Mouse (Mus musculus): ENCODE results near the gene Adap1. TPM values are rescaled to one million over a fixed set of nuclear protein-coding genes. Genes with fewer than 3 reads are reported as not detected.

The Adap1 gene
- polyA plus RNA-seq, 1 experiment from 2014 or later: 115 TPM

DNA sequence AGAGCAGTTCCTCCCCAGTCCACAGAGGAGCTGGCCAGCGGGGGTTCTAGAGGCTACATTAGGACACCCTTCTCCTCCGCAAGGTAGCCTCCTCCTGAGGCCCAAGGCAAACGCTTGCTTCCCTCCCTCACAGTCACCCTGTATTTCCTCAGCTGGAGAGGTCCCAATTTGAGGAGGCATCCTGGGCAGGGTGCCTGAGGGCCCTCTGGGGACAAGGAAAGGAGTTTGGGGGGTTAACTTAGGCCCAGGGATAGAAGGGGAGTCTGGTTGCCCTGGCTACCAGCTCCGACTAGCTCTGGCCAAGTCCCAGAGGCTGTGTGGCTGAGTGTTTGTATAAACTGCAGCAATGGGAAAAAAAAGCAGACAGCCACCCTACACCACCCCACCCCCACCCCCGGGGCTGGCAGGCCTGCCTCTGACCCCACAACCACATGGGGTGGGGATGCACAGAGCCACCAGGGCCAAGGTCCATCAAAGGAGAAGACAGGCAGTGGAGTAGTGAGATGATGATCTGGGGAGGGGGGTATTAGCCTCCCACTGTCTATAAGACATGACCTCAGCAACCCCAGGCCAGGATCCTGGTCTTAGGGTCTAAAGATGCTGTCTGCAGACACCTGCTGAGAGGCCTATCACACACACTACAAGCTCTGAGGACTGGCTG is 39.6 kb upstream of the Adap1 start:
- Histone ChIP-seq H3K36me3 (replicated peaks) (no peaks in the 10 kb centered on the region), H3K4me2 (no peak overlapping the region), H3K4me1 (peaks cover 9% of the 10 kb centered on the region), H3K27ac (0 out of 2 replicates have a peak overlapping the region, but pooled peaks have one; percentile 21), H3K4me3 (no peak overlapping the region), H3K27me3 (replicated peaks) (no peaks in the 10 kb centered on the region), H3K9ac (no peak overlapping the region), H3K9me3 (no peaks in the 10 kb centered on the region)
- peak; percentile 50; the same call in 1 of the 2 replicates for ATAC-seq (replicated peaks)
- WGBS: 34% methylated on average over 5 of the region's 5 CpGs

- WGBS: 33% methylated on average over 12 of the region's 12 CpGs
Observed at GRCm38 (mm10) chr5:139364260-139364910, 39.0 kb upstream of the Adap1 start.

DNA sequence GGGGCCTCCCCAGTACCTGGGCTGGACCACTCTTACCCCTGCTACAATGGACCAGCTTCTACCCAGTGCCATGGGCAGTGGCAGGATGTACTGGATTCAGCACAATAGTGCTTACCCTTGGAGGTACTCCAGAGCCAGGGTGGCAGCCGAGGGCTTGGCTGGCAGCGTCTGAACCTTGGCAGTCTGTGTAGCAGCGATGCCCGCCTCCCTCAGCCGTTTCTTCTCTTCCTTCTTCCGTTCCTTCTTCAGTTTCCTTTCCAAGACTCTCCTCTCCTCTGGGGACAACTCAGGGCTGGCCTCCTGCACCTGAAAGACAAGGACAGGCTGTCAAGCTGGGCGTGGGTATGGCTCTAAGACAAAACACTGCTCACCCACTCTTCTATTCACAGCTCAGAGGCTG is 38.4 kb upstream of the Adap1 start:
- H3K4me3 ChIP-seq: no peak overlapping the region
- WGBS: 73% methylated on average over 7 of the region's 7 CpGs
- no peaks in the 10 kb centered on the region for H3K9me3 ChIP-seq
- no peaks in the 10 kb centered on the region for H3K27me3 ChIP-seq (replicated peaks)
- H3K4me1 ChIP-seq: peaks cover 9% of the 10 kb centered on the region
- H3K9ac ChIP-seq: no peak overlapping the region
- H3K27ac ChIP-seq: no peak overlapping the region
- H3K36me3 ChIP-seq (replicated peaks): no peaks in the 10 kb centered on the region
- ATAC-seq (replicated peaks): no peak; the same call in 1 of the 2 replicates
- no peak overlapping the region for H3K4me2 ChIP-seq

More at GRCm38 (mm10) chr5:139364260-139364910, 39.0 kb upstream of the Adap1 start:
- Histone ChIP-seq H3K4me2 (no peak overlapping the region), H3K4me3 (no peak overlapping the region), H3K9ac (no peak overlapping the region), H3K27ac (0 out of 2 replicates have a peak overlapping the region, but pooled peaks have one; percentile 21), H3K27me3 (replicated peaks) (no peaks in the 10 kb centered on the region), H3K4me1 (peaks cover 9% of the 10 kb centered on the region), H3K36me3 (replicated peaks) (no peaks in the 10 kb centered on the region), H3K9me3 (no peaks in the 10 kb centered on the region)
- peak; percentile 75 for ATAC-seq (replicated peaks)

DNA sequence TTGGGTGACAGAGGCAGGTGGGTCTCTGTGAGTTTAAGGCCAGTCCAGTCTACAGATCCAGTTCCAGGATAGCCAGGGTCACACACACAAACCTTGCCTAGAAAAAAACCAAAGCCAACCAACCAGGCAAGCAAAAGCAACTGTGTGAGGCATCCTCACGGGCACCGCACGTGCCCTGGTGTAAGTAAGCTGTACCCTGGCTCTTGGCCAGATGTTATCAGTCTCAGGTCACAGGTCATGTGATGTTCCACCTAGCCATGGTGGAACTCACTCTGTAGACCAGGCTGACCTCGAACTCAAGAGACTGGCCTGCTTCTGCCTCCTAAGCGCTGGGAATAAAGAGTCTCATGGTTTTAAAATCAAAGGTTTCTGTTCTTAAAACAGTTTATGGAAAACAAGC is 33.8 kb upstream of the Adap1 start:
- Histone ChIP-seq H3K36me3 (replicated peaks) (no peaks in the 10 kb centered on the region), H3K9ac (no peak overlapping the region), H3K27ac (no peak overlapping the region), H3K4me2 (no peak overlapping the region), H3K9me3 (no peaks in the 10 kb centered on the region), H3K4me3 (no peak overlapping the region), H3K4me1 (peaks cover under 1% of the 10 kb centered on the region), H3K27me3 (replicated peaks) (no peaks in the 10 kb centered on the region)
- no peak for ATAC-seq (replicated peaks)
- 91% methylated on average over 5 of the region's 5 CpGs for WGBS

GRCm38 (mm10) chr5:139358653-139359052 is 33.2 kb upstream of the Adap1 start:
- H3K9ac ChIP-seq: no peak overlapping the region
- H3K36me3 ChIP-seq (replicated peaks): no peaks in the 10 kb centered on the region
- no peaks in the 10 kb centered on the region for H3K4me1 ChIP-seq
- no peak for ATAC-seq (replicated peaks)
- H3K9me3 ChIP-seq: no peaks in the 10 kb centered on the region
- 87% methylated on average over 2 of the region's 2 CpGs for WGBS
- H3K4me3 ChIP-seq: no peak overlapping the region
- no peaks in the 10 kb centered on the region for H3K27me3 ChIP-seq (replicated peaks)
- no peak overlapping the region for H3K27ac ChIP-seq
- no peak overlapping the region for H3K4me2 ChIP-seq

GRCm38 (mm10) chr5:139355235-139355772 is 29.9 kb upstream of the Adap1 start:
- no peak for ATAC-seq (replicated peaks)
- WGBS: 36% methylated on average over 19 of the region's 19 CpGs
- Histone ChIP-seq H3K9ac (no peak overlapping the region), H3K4me1 (no peaks in the 10 kb centered on the region; the same call in 1 of the 2 replicates), H3K36me3 (replicated peaks) (no peaks in the 10 kb centered on the region), H3K9me3 (no peaks in the 10 kb centered on the region), H3K4me2 (no peak overlapping the region), H3K4me3 (no peak overlapping the region), H3K27me3 (replicated peaks) (no peaks in the 10 kb centered on the region), H3K27ac (no peak overlapping the region)

DNA sequence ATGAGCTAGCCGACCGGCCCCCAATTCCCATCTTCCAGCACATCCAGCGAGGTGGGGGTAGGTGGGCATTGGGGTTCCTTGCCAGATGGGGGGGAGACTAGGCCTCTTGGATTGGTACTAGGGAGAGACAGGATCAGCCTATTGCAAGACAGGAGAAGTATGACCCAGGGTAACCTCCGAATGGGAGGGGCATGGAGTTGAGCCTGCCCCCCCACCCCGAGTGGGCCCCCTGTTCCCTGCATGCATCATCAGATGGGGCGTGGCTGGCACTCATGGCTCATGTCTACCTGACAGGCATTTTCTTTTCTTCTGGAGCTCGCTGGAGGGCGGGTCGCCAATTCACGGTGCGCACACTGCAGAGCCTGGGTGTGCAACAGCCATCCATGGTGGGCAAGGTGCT is 28.5 kb upstream of the Adap1 start:
- Histone ChIP-seq H3K4me2 (no peak overlapping the region), H3K9ac (no peak overlapping the region), H3K27ac (no peak overlapping the region), H3K36me3 (replicated peaks) (no peaks in the 10 kb centered on the region), H3K9me3 (no peaks in the 10 kb centered on the region), H3K4me3 (no peak overlapping the region), H3K27me3 (replicated peaks) (no peaks in the 10 kb centered on the region), H3K4me1 (no peaks in the 10 kb centered on the region; the same call in 1 of the 2 replicates)
- no peak for ATAC-seq (replicated peaks)
- WGBS: 84% methylated on average over 11 of the region's 11 CpGs

DNA sequence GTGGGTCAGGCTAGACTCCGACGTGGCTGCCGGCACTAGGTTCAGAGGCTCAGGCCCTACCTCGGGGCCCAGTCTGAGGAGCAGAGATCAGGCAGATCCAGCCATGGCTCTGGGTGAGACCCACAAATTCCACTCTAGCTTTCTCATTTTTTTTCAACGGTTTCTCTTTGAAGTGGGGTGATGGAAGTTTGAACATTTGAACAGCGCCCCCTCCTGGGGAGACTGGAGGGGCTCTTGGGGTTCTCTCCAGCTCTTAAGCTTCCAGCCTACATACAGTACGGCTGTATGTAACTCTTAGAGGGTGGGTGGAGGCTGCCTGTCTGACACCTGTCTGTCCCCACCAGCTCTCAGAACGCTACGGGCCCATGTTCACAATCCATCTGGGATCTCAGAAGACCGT is 28.1 kb upstream of the Adap1 start:
- no peaks in the 10 kb centered on the region for H3K9me3 ChIP-seq
- ATAC-seq (replicated peaks): no peak
- no peaks in the 10 kb centered on the region for H3K36me3 ChIP-seq (replicated peaks)
- no peaks in the 10 kb centered on the region for H3K27me3 ChIP-seq (replicated peaks)
- H3K9ac ChIP-seq: no peak overlapping the region
- WGBS: 67% methylated on average over 10 of the region's 10 CpGs
- no peak overlapping the region for H3K4me2 ChIP-seq
- H3K4me3 ChIP-seq: no peak overlapping the region
- no peaks in the 10 kb centered on the region; the same call in 1 of the 2 replicates for H3K4me1 ChIP-seq
- no peak overlapping the region for H3K27ac ChIP-seq

GRCm38 (mm10) chr5:139352317-139352716 is 26.9 kb upstream of the Adap1 start, which contains the start of gene Cyp2w1:
TSS of gene Cyp2w1 (plus strand) at chr5:139352617.
- H3K27ac ChIP-seq: no peak within 1 kb of the TSS
- no peaks in the 10 kb centered on the region; the same call in 1 of the 2 replicates for H3K4me1 ChIP-seq
- ATAC-seq (replicated peaks): no peak
- 67% methylated on average over 6 of the region's 6 CpGs for WGBS
- H3K9ac ChIP-seq: no peak within 1 kb of the TSS
- H3K27me3 ChIP-seq (replicated peaks): no peaks in the 10 kb centered on the region
- no peak within 1 kb of the TSS for H3K4me2 ChIP-seq
- no peaks in the 10 kb centered on the region for H3K9me3 ChIP-seq
- no peaks in the 10 kb centered on the region for H3K36me3 ChIP-seq (replicated peaks)
- H3K4me3 ChIP-seq: no peak within 1 kb of the TSS

GRCm38 (mm10) chr5:139351628-139352027 is 26.2 kb upstream of the Adap1 start:
- no peak overlapping the region for H3K9ac ChIP-seq
- WGBS: 25% methylated on average over 8 of the region's 8 CpGs

DNA sequence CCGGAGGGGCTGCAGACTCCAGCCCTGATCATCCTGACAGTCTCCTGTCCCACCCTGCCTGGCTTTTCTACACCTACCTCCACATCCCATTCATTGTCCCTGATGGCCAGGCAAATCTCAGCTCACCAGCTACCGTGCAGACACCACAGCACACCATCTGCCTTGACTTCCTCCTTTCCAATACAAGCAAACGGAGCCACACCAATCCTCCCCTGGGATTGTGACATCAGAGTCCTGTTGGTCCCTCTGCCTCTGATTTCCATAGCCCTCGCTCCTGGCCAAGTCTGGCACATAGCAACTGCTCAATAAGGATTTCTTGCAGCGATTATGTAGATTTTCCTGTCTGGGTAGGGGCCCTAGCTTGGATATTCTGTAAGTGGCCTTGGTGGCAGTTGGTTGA is 25.7 kb upstream of the Adap1 start, which contains the start of gene Cox19:
Gene Cox19 (minus strand): TSS at position 285 of the 400 bp plus-strand sequence.
- H3K36me3 ChIP-seq (replicated peaks): no peaks in the 10 kb centered on the region
- no peaks in the 10 kb centered on the region for H3K27me3 ChIP-seq (replicated peaks)
- 55% methylated on average over 5 of the region's 5 CpGs for WGBS
- no peak within 1 kb of the TSS for H3K9ac ChIP-seq
- no peak within 1 kb of the TSS for H3K27ac ChIP-seq
- no peaks in the 10 kb centered on the region for H3K9me3 ChIP-seq
- H3K4me3 ChIP-seq: no peak within 1 kb of the TSS
- H3K4me1 ChIP-seq: no peaks in the 10 kb centered on the region; the same call in 1 of the 2 replicates
- H3K4me2 ChIP-seq: no peak within 1 kb of the TSS
- ATAC-seq (replicated peaks): no peak

More at GRCm38 (mm10) chr5:139351628-139352027, 26.2 kb upstream of the Adap1 start:
- Histone ChIP-seq H3K27me3 (replicated peaks) (no peaks in the 10 kb centered on the region), H3K4me3 (no peak overlapping the region), H3K36me3 (replicated peaks) (no peaks in the 10 kb centered on the region), H3K9me3 (no peaks in the 10 kb centered on the region), H3K4me1 (no peaks in the 10 kb centered on the region; the same call in 1 of the 2 replicates), H3K4me2 (no peak overlapping the region), H3K27ac (no peak overlapping the region)
- no peak for ATAC-seq (replicated peaks)

- no peaks in the 10 kb centered on the region for H3K36me3 ChIP-seq (replicated peaks)
- no peaks in the 10 kb centered on the region; the same call in 1 of the 2 replicates for H3K4me1 ChIP-seq
- 81% methylated on average over 6 of the region's 6 CpGs for WGBS
- H3K9me3 ChIP-seq: no peaks in the 10 kb centered on the region
- no peak for ATAC-seq (replicated peaks)
- H3K27me3 ChIP-seq (replicated peaks): no peaks in the 10 kb centered on the region
- no peak overlapping the region for H3K27ac ChIP-seq
- H3K4me3 ChIP-seq: no peak overlapping the region
- H3K9ac ChIP-seq: no peak overlapping the region
- no peak overlapping the region for H3K4me2 ChIP-seq
Observed at GRCm38 (mm10) chr5:139349713-139350112, 24.3 kb upstream of the Adap1 start.

All from midbrain, embryonic 15.5 days (tissue).